Mouse (Mus musculus) limb, embryonic 13.5 days (tissue): Measurements from ENCODE around the gene Mylk. TPM values are rescaled to one million over a fixed set of nuclear protein-coding genes. Genes with fewer than 3 reads are reported as not detected.

Experiments
- ATAC-seq: fragments of 200-750 bp; cut with Nextera tagmentation; 2 replicates; pipeline ENCODE4 v1.8.0; 2017; ENCODE audit warnings: low read depth, moderate number of reproducible peaks, moderate TSS enrichment; ENCODE audit not compliant: low FRiP score
- H3K27ac ChIP-seq: fragments of 300-500 bp; sonication (generic); 2 replicates; pipeline ENCODE4 v1.5.1; 2015; ENCODE audit warnings: inconsistent platforms, mild to moderate bottlenecking, moderate library complexity
- H3K27me3 ChIP-seq: fragments of 300-500 bp; sonication (generic); 2 replicates; pipeline ENCODE4 v1.6.1; 2015; ENCODE audit warnings: mild to moderate bottlenecking, inconsistent platforms
- H3K36me3 ChIP-seq: fragments of 300-500 bp; sonication (generic); 2 replicates; pipeline ENCODE4 v1.6.1; 2015; ENCODE audit warnings: inconsistent platforms, mild to moderate bottlenecking, moderate library complexity
- H3K4me1 ChIP-seq: fragments of 300-500 bp; sonication (generic); 2 replicates; pipeline ENCODE4 v1.6.1; 2015; ENCODE audit warnings: inconsistent platforms
- H3K4me2 ChIP-seq: fragments of 300-500 bp; sonication (generic); replicated peaks from 2 replicates; pipeline ENCODE4 v1.6.1; 2015; ENCODE audit warnings: inconsistent platforms, mild to moderate bottlenecking, moderate library complexity
- H3K4me3 ChIP-seq: fragments of 300-500 bp; sonication (generic); 2 replicates; pipeline ENCODE4 v1.5.1; 2015; ENCODE audit warnings: moderate library complexity, mild to moderate bottlenecking, inconsistent platforms
- H3K9ac ChIP-seq: fragments of 300-500 bp; sonication (generic); 2 replicates; pipeline ENCODE4 v1.6.1; 2015; ENCODE audit warnings: mild to moderate bottlenecking, inconsistent platforms
- H3K9me3 ChIP-seq: fragments of 300-500 bp; sonication (generic); 2 replicates; pipeline ENCODE4 v1.6.1; 2016; ENCODE audit warnings: inconsistent platforms
- WGBS: fragments of 180-500 bp; shearing (Covaris S2); methylation state at CpG from one replicate; pipeline ENCODE4 v1.1.7; 2015; 5-methylcytosine and 5-hydroxymethylcytosine counted together
- polyA plus RNA-seq: library from polyadenylated mRNA; unstranded; fragments of >200 nt; fragmentation: Nextera tagmentation; extraction: Ambion mirVana; gene quantifications from 2 replicates; pipeline ENCODE4 v1.2.1, GENCODE M21; 2015

Gene Mylk
- polyA plus RNA-seq, 1 experiment from 2014 or later, result 9.3 TPM

GRCm38 (mm10) chr16:34999016-34999415, 254.0 kb downstream of the Mylk start:
- peaks cover 50% of the 10 kb centered on the region for H3K4me1 ChIP-seq
- H3K9me3 ChIP-seq, result no peaks in the 10 kb centered on the region; the same call in 1 of the 2 replicates
- H3K4me3 ChIP-seq, result no peak overlapping the region
- no peak overlapping the region for H3K27ac ChIP-seq
- no peak for ATAC-seq
- 83% methylated on average over 3 of the region's 3 CpGs for WGBS
- no peak overlapping the region for H3K9ac ChIP-seq
- no peaks in the 10 kb centered on the region for H3K36me3 ChIP-seq
- H3K4me2 ChIP-seq, result no peak overlapping the region
- peaks cover 7% of the 10 kb centered on the region; the same call in 1 of the 2 replicates for H3K27me3 ChIP-seq

DNA sequence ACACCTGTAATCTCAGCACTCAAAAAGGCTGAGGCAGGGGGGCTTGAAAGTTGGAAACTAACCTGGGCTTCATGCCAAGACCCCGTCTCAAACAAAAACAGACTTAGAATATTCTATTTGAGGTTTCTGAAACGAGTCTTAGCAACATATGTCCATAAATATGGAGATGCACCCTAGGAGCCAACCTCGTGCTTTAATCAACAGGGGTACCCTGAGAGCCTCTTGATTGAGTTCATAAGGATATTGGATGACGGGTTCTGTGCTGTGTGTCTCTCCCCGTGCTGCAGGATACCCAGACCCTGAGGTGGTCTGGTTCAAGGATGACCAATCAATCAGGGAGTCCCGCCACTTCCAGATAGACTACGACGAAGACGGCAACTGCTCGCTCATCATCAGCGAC, 255.0 kb downstream of the Mylk start:
- WGBS, result 35% methylated on average over 11 of the region's 11 CpGs
- Histone ChIP-seq H3K4me2 (peak overlapping the region; percentile 54), H3K27me3 (peaks cover 7% of the 10 kb centered on the region; the same call in 1 of the 2 replicates), H3K27ac (no peak overlapping the region), H3K9me3 (no peaks in the 10 kb centered on the region; the same call in 1 of the 2 replicates), H3K9ac (no peak overlapping the region), H3K4me1 (peaks cover 40% of the 10 kb centered on the region), H3K4me3 (no peak overlapping the region), H3K36me3 (no peaks in the 10 kb centered on the region)
- no peak for ATAC-seq

GRCm38 (mm10) chr16:35000923-35001560, 256.0 kb downstream of the Mylk start:
- no peak for ATAC-seq
- Histone ChIP-seq H3K4me2 (peak overlapping the region; percentile 54), H3K27ac (no peak overlapping the region), H3K27me3 (peaks cover 7% of the 10 kb centered on the region; the same call in 1 of the 2 replicates), H3K36me3 (no peaks in the 10 kb centered on the region), H3K4me1 (peaks cover 33% of the 10 kb centered on the region), H3K4me3 (peak overlapping the region; percentile 5; the same call in 1 of the 2 replicates), H3K9ac (no peak overlapping the region), H3K9me3 (no peaks in the 10 kb centered on the region; the same call in 1 of the 2 replicates)
- 4% methylated on average over 10 of the region's 10 CpGs for WGBS

GRCm38 (mm10) chr16:35004356-35004755, 259.3 kb downstream of the Mylk start:
- Histone ChIP-seq H3K9ac (no peak overlapping the region), H3K4me1 (peaks cover 20% of the 10 kb centered on the region), H3K9me3 (no peaks in the 10 kb centered on the region; the same call in 1 of the 2 replicates), H3K27ac (no peak overlapping the region), H3K4me3 (no peak overlapping the region), H3K27me3 (peaks cover 7% of the 10 kb centered on the region; the same call in 1 of the 2 replicates), H3K36me3 (no peaks in the 10 kb centered on the region), H3K4me2 (no peak overlapping the region)
- no peak for ATAC-seq
- WGBS, result 86% methylated on average over 5 of the region's 5 CpGs

- Histone ChIP-seq H3K4me1 (peaks cover 20% of the 10 kb centered on the region), H3K9ac (no peak overlapping the region), H3K4me3 (no peak overlapping the region), H3K4me2 (no peak overlapping the region), H3K27me3 (peaks cover 6% of the 10 kb centered on the region; the same call in 1 of the 2 replicates), H3K27ac (no peak overlapping the region), H3K9me3 (no peaks in the 10 kb centered on the region; the same call in 1 of the 2 replicates), H3K36me3 (no peaks in the 10 kb centered on the region)
- 88% methylated on average over 2 of the region's 2 CpGs for WGBS
- ATAC-seq, result no peak
Observed at GRCm38 (mm10) chr16:35004756-35005155, 259.7 kb downstream of the Mylk start.

GRCm38 (mm10) chr16:35006251-35006650, 261.2 kb downstream of the Mylk start:
- ATAC-seq, result no peak
- 72% methylated on average over 5 of the region's 5 CpGs for WGBS
- H3K9ac ChIP-seq, result no peak overlapping the region
- H3K4me1 ChIP-seq, result peaks cover 5% of the 10 kb centered on the region
- no peaks in the 10 kb centered on the region; the same call in 1 of the 2 replicates for H3K9me3 ChIP-seq
- no peak overlapping the region for H3K4me2 ChIP-seq
- H3K27me3 ChIP-seq, result no peaks in the 10 kb centered on the region
- H3K27ac ChIP-seq, result no peak overlapping the region
- no peak overlapping the region for H3K4me3 ChIP-seq
- no peaks in the 10 kb centered on the region for H3K36me3 ChIP-seq

GRCm38 (mm10) chr16:35007361-35007760, 262.4 kb downstream of the Mylk start:
- Histone ChIP-seq H3K27ac (no peak overlapping the region), H3K9ac (no peak overlapping the region), H3K36me3 (no peaks in the 10 kb centered on the region), H3K4me3 (no peak overlapping the region), H3K4me2 (no peak overlapping the region), H3K27me3 (no peaks in the 10 kb centered on the region), H3K4me1 (no peaks in the 10 kb centered on the region), H3K9me3 (no peaks in the 10 kb centered on the region; the same call in 1 of the 2 replicates)
- ATAC-seq, result no peak
- 75% methylated on average over 1 of the region's 1 CpGs for WGBS

GRCm38 (mm10) chr16:35008447-35008846, 263.4 kb downstream of the Mylk start:
- ATAC-seq, result no peak
- H3K36me3 ChIP-seq, result no peaks in the 10 kb centered on the region
- H3K4me3 ChIP-seq, result no peak overlapping the region
- no peaks in the 10 kb centered on the region for H3K27me3 ChIP-seq
- H3K9me3 ChIP-seq, result no peaks in the 10 kb centered on the region
- H3K9ac ChIP-seq, result no peak overlapping the region
- no peak overlapping the region for H3K27ac ChIP-seq
- H3K4me1 ChIP-seq, result no peaks in the 10 kb centered on the region
- no peak overlapping the region for H3K4me2 ChIP-seq

DNA sequence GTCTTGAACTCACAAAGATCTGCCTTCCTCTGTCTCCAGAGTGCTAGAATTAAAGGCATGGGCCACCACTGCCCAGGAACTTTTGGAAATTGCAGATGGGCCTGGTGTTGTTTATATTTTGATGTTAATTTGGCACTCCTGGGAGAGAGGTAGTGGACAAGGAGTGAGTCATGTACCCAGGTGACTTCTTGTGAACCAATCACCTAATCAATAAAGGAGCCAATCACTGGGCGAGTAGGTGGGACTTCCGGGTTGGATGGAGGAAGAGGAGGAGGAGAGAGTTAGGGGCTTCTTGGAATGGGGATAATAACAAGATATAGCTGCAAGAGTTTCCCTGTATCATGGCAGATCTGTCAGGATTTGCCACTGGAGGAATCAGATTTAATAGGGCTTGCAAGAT, 268.5 kb downstream of the Mylk start:
- whole genome bisulfite sequencing, result 82% methylated on average over 2 of the region's 2 CpGs
- Histone ChIP-seq H3K9ac (no peak overlapping the region), H3K4me3 (no peak overlapping the region), H3K9me3 (no peaks in the 10 kb centered on the region), H3K27me3 (peaks cover 4% of the 10 kb centered on the region; the same call in 1 of the 2 replicates), H3K36me3 (no peaks in the 10 kb centered on the region), H3K4me1 (no peaks in the 10 kb centered on the region), H3K4me2 (no peak overlapping the region), H3K27ac (no peak overlapping the region)
- ATAC-seq, result no peak

DNA sequence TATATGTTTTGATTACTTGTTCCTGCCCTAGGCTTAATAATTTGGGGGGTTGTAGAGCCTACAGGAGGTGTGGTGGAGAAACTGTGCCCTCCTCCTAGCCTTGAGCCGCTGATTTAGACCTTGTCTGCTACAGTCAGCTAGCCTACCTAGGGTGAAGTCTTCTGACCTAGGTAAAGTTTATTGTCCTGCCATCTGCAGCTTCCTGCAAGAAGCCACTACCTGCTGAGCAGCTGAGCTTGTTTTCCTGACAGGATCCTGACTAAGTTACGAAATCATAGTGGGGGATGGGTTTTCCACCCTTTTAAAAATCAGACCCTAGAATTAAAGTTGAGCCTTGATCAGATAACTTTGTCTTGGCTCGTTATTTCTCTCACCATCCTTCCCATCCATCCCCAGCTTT, 271.5 kb downstream of the Mylk start:
- Histone ChIP-seq H3K9ac (no peak overlapping the region), H3K4me3 (no peak overlapping the region), H3K36me3 (no peaks in the 10 kb centered on the region), H3K27ac (no peak overlapping the region), H3K4me1 (no peaks in the 10 kb centered on the region), H3K4me2 (no peak overlapping the region), H3K9me3 (no peaks in the 10 kb centered on the region), H3K27me3 (peaks cover 21% of the 10 kb centered on the region)
- ATAC-seq, result no peak
- 62% methylated on average over 3 of the region's 3 CpGs for WGBS

- no peak for ATAC-seq
- H3K4me1 ChIP-seq, result no peaks in the 10 kb centered on the region
- whole genome bisulfite sequencing, result 96% methylated on average over 1 of the region's 1 CpGs
- H3K27ac ChIP-seq, result no peak overlapping the region
- peaks cover 21% of the 10 kb centered on the region for H3K27me3 ChIP-seq
- H3K9me3 ChIP-seq, result no peaks in the 10 kb centered on the region; the same call in 1 of the 2 replicates
- no peak overlapping the region for H3K4me3 ChIP-seq
- H3K36me3 ChIP-seq, result no peaks in the 10 kb centered on the region
- no peak overlapping the region for H3K4me2 ChIP-seq
- no peak overlapping the region for H3K9ac ChIP-seq
Observed at GRCm38 (mm10) chr16:35018470-35018974, 273.5 kb downstream of the Mylk start.

DNA sequence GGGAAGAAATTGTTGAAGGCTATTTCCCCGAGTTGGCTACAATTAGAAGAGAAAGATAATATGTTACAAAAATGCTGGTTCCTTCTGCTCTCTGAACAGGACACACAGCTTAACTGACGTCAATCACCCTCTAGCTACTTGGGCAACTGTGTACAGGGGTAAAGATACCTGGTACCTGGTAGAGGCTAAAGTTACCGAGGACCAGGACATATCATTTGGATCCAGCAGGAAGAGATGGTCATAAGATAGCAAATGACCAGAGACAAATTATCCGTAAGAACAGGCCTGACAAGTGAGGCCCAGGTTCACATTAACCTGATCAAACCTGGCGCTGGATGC, 276.9 kb downstream of the Mylk start:
- Histone ChIP-seq H3K27ac (no peak overlapping the region), H3K27me3 (peaks cover 21% of the 10 kb centered on the region), H3K36me3 (peaks cover 4% of the 10 kb centered on the region), H3K4me2 (peak overlapping the region; percentile 70), H3K9me3 (no peaks in the 10 kb centered on the region; the same call in 1 of the 2 replicates), H3K9ac (no peak overlapping the region; the same call in 1 of the 2 replicates), H3K4me3 (peak overlapping the region; percentile 89), H3K4me1 (no peaks in the 10 kb centered on the region)
- 55% methylated on average over 5 of the region's 5 CpGs for WGBS
- ATAC-seq, result no peak
